Mouse (Mus musculus) spleen, postnatal 4 days (tissue): ENCODE results near the gene Dse.
A peak's percentile ranks its signal among the peaks of the same experiment; 100 is the strongest.
"Not testable (repeated sequence)": the region's sequence is repeated elsewhere in the genome, so short reads cannot be mapped to it uniquely, and the experiment has no call there.

Source experiments
- DNase-seq, 2 experiments: peaks; one replicate each; pipeline ENCODE4 v3.0.0; 2022; ENCODE audit warnings: low spot score in 2 of 2

Gene Dse

DNA sequence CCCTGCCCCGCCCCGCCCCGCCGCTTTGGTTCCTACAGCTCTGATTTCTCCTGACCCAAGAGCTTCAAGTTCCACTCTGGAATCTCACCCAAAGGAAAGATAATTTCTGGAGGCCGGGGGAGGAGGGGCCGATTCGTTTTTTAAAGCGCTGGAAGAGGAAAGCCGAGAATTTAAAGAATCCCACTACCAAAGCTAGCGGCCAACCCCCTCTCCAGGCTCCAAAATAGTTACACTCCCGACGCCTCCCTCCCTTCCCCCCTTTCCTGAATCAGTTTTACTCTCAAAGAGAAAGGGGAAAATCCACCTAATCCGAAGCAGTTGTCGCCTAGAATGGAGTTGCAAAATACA, at the start of gene Dse:
Dse (minus strand) TSS at position 213 of the 348 bp plus-strand sequence.
- no peak for DNase-seq

DNA sequence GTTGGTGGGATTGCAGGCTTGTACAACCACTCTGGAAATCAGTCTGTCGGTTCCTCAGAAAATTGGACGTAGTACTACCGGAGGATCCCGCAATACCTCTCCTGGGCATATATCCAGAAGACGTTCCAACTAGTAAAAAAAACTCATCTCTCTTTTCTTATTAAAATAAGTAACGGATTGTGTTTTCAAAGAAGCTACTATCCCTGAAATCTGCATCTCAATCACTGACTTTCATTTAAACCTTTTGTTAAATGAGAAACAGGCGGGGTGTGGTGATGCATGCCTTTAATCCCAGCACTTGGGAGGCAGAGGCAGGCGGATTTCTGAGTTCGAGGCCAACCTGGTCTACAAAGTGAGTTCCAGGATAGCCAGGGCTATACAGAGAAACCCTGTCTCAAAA, 45.3 kb upstream of the Dse start:
- not testable (repeated sequence) for DNase-seq

DNA sequence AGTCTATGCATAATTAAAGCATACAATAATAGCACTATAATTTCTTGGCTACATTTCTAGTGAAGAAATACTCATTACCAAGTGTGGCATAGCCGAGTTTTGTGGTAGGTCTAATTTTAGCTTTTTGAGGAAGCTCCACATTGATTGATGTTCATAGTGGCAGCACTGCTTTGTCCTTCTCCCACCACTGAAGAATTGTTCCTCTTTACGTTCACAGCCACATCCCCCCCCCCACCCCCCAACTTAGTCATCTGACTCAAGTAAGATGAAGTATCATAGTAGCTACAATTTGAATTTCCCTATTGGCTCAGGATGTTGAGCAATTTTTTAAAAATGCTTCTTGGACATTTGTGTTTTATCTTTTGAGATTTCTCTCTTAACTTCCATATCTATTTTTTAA, 42.1 kb upstream of the Dse start:
- DNase-seq = no peak

DNA sequence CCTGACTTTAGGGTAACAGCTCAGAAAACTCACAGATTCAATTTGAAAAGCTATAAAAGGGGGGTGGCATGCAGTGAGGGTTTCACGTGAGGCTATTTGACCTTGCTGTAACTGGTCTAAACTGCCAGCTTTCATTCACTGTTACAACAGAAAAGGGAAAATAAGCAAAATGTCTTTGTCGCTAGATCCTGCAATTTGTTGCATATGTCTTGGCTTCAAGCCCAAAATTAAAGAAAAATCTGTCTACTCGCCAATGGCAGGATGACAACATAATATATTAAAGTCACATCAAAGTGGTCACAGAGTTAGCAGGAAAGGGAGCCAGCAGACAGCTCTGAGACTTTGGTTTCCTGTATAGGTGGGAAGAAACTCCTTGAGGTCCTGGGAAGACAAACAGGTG, 40.2 kb upstream of the Dse start:
- no peak for DNase-seq

DNA sequence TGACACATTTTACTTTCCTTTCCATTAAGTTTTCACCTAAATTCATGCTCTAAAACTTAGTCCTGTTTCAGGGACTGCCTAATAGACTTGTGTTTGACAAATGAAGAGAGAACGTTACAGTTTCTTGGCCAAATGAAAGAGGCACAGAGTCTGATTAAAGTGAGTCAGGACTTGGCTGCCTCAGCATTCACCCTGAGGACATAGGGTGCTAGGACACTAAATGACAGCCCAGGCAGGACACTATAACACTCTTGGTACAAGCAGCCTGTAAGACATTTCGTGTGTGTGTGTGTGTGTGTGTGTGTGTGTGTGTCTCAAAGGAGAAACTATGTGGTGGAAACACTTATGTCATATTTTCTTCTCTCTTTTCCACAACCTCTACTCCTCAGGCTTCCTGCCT, 38.6 kb upstream of the Dse start:
- no peak for DNase-seq

DNA sequence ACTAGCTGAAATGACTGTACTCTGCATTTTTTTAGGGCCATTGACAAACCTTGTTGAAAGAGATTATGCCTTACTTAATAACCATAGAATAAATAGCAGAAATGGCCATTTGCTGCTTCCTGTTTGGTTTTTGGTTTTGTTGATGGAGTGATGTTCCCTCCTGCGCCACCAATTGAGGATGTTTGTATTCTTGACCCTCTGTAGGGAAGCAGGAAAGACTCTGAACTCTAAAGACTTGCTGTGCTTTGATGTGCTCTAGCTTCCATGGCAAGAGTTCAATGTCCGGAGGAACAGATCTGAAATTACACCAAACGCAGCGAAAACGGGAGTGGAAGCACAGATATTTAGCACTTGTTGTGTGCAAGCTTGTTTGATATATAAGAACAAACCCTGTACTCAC, 37.2 kb upstream of the Dse start:
- no peak for DNase-seq

DNA sequence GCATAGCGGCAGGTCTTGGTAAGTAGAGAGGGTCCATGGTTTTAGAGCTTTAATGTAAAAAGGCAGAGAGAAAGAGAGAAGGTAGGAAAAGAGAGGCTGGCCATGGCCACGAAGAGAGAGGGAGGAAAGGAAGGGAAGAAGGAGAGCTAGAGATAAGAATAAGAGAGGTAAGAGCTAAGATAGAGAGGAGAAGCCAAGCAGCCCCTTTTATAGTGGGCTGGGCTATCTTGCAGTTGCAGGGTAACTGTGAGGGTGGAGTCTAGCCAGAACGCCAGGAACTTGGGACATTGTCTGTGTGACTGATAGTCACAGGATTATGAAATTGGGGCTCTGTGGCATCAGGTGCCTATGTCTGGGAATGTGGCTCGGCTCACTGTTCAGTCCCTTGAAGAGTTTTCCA, 31.0 kb upstream of the Dse start:
- no peak for DNase-seq

DNA sequence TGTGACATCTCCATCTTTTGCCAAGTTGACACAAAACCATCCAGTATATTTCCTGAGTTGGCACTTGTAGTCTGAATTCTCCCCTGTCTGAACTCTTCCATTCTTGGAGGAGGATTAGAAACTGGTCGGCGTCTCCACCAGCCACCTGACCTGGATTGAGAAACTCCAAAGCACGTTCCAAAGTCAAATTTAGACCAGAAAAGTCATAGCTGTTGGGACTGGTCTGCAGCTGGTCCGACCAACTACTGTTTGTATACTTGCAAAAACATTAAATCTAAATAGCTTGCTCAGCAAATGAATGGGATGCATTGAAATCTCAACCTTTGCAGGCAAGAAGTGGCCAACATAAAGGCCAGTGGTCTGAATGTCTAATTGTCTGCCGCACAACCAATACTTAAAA, 29.1 kb upstream of the Dse start:
- no peak for DNase-seq

DNA sequence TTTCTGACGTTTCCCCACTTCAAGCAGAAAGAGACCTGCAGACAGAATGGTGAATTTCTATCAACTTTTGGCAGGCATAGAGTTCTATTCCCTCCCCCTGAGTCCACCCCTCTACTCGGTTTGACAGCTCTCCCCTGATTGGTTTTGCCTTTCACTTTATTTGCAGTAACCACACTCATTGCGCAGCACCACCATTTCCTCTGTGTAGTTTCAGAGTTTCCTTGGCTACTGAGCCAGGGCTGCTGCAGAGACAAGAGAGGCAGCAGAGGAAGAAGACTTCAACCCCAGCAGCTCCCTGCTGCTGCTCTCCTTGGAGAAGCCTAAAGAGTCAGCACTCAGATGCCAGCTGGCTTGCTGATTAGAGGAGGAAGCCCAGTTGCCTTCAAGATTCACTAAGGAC, 27.9 kb upstream of the Dse start:
- DNase-seq = no peak

DNA sequence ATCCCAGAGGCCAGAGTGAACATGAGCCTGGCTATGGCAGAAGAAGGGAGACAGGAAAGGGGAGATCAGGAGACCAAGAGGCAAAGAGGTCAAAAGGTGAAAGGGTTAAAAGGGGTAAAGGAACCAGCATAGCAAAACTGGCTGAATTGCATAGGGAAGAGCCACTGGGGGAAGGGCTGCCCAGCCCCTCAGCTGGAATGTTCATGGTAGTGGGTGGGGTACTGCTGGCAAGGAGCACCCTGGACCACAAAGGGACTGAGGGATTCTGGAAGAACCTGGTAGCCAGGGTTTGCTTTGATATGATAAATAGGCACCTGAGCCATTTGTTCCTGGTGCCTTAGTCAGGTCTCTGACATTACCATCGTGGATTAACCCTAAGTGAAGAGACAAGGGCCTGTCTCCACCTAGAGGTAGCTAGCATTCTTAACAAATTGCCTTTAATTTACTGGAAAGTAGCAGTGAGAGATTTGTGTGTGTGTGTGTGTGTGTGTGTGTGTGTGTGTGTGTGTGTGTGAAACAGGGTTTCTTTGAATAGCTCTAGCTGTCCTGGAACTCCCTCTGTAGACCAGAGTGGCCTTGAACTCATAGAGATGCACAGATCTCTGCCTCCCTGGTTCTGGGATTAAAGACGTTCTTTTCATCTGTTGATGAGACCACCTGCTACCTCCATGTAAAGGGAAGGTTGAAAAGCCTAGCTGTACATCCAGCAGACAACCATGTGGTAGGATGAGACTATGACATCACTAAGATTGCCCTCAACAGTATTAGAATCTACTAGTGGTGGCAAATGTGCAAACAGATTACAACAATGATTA, 26.6 kb upstream of the Dse start:
- DNase-seq = no peak

DNA sequence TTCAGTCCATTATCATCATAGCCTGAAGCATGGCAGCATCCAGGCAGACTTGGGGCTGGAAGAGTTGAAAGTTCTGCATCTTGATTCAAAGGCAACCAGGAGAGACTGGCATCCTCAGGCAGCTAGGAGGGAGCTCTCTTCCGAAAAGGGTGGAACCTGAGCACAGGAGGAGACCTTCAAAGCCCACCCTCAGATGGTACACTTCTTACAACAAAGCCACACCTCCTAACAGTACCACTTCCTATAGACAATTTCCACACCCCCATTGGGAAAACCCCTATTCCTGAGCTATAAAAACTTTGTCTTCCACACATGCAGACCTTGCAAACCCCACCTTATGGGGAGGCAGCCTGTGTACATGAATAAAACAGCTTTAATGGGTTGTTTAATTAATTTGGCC, 25.9 kb upstream of the Dse start:
- DNase-seq = no peak

DNA sequence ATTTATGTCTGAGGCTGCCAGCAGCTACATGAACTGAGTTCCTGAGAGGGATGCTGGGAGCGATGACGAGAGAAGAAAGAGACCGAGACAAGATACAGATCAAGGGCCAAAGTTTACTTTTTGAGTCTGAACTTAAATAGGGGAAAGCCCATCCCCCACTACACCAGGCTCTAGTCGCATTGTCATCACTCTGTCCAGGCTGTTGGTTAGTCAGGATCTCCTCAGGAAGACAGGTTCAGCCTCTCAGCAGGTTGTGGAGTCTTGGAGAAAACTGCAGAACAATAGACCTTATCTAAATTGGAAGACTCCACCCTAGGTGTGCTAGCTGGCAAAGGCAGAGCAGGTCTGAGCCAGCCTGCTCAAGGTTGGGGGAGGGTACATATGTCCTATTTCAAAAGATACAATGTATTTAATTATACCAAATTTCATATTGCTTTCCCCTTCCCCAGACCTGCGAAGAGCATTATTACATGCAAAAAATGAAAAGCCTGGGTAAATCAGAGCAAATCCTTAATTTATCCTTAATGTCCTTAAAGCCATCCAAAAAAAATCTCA, 22.7 kb upstream of the Dse start:
- no peak for DNase-seq

DNA sequence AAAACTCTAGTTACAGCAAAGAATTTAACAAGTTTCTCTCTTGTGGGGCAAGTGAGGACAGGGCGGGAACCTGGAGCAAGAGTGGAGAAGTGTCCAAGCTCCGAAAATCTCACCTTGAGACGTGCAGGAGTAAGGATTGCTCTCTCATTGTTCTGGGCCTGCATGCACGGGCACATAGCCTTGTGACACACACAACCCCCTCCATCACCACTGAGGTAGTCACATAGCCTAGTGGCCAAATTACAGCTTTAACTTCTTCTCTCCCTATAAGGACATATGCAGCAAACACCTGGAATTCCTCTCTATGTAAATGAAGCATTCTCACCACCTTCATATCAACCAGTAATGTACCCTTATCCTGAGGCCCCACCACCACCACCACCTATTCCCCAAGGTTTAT, 22.0 kb upstream of the Dse start:
- no peak for DNase-seq

DNA sequence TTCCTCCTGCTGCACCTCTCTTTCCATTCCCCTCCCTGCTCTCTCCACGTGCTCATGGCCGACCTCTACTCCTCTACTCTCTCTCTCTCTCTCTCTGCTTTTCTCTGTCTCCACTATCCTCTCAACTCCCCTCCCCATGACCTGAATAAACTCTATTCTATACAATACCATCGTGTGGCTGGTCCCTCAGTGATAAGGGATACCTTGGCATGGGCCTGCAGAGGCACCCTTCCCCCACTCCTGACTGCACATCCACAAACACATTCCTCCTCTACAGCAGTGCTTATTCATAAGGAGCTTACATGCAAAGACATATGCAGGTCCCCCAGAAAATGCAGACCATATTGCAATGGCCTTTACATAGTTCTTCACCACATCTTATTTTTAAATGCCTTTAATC, 16.1 kb upstream of the Dse start:
- DNase-seq = no peak

DNA sequence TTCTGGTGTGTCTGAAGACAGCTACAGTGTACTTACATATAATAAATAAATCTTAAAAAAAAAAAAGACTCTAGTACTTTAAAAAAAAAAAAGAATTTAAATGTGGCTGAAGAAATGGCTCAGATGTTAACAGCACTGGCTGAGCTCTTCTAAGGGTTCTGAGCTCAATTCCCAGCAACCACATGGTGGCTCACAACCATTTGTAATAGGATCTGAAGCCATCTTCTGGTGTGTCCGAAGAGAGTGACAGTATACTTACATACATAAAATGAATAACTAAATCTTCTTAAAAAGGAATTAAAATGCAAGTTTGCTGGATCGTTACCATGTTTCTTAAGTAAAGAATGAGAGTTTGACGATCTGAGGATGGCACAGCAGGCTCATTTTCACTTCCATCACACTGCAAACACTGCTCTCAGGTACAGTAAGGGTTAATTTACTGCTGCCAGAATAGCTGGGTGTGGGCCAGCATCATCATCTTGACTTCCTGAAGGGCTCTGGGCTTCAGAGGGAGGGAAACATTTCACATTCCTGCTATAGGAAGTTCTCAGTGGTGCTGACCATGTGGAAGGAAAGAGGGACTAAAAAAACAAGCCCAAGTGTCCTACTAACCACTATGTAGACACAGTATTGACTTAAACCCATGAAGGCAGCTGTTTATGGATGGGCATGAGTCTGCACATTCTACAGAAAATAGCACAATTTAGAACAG, 14.6 kb upstream of the Dse start:
- DNase-seq = no peak

DNA sequence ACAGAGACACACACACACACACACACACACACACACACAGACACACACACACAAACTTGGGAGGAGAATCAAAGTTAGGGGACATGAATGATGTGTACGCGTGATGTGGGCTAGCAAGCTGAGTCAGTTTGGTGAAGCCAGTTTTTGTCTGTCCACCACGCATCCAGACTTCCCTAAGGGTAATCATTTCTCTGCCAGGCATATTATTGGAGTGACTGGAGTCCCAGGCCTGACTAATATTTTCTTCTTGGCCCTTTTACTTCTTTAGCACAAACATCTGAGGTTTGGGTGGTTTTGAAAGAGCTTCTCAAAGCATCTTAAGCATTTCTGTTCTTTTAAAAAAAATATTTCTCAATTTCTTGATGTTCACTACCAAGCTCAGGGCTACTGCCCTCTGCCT, 10.7 kb upstream of the Dse start:
- DNase-seq = no peak

DNA sequence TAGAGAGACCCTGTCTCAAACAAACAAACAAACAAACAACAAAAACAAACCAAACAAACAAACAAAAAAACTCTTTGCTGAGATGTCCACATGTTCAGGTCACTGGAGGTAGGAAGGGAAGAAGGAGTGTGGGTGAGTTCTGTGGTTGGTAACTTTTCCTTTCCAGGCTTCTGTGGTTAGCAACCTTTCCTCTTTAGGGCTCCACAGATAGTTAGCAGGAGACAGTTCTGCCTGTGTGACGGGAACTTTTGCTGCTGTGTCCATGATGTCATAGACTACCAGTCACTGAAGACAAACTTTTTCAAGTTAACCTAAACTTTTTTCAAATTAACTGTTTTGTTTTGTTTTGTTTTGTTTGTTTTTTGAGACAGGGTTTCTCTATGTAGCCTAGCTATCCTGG, 8.2 kb upstream of the Dse start:
- DNase-seq = no peak

DNA sequence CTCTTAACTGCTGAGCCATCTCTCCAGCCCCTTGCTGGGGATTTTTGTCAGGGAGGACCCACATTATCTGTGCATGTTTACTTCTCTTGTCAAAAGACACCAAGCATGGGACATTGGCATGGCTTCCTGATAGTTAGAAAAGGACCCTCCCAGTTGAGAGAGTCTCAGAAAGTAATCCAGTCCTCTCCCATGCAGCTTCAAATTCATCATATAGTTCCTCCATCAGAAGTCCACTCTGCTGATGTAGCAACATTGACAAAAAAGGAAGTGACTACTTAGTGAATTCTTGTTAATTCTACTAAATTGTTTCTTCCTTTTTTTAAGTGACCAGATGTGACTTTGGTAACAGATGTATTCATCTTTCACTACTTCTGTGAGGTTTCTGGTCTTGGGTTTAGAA, 2.4 kb upstream of the Dse start:
- no peak for DNase-seq

DNA sequence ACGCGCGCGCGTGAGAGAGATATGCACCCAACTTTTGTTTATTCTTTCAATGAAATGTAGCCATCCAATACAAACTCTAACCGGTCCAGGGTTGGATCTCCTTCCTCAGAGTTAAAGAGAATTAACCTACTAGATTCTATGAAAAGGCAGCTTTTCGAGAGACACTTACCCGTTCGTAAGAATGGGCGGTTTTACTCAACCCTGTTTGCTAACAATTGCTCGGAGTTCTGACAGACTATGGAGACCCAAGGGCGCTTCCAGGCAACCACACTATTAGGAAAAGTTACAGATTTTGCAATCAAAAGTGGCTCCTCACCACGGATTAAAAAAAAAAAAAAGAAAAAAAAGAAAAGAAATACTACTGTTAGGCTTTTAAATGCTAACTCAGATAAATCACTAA, 516 bp upstream of the Dse start:
- DNase-seq = peak in 1 of 2 experiments; percentile 37

DNA sequence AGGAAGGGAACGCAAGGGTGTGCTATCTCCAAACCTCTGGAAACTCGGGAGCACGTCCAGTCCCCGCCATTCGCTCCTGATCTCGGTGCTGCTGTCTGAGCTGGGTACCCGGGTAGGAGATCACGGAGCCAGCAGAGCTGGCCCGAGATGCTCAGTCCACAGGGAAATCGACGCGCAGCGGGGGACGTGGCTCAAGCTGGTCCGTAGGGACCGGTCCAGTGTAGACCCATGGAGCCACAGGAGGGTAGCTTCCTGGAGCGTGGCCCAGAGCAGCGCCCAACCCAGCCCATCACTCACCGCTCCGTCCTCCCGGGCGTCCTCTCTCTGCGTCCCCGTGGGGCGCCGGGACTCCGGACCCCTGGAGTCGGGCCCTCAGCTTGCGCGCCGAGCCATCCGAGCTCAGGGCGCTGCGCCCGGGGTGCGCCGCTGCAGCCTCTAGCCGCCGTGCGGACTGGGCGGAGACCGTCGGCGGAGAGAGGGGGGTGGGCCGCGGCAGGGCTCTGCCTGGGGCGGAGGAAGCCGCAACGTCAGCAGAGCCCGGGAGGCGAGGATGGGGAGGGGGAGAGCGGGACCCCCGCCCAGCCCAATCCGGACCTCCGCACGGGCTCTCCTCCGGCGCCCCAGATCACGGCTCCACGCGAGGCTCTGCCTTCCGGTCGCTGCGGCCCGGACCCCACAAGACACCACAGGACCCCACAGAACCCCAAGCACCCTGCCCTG, 572 bp downstream of the Dse start:
- peak; percentile 39 to 67 for DNase-seq

DNA sequence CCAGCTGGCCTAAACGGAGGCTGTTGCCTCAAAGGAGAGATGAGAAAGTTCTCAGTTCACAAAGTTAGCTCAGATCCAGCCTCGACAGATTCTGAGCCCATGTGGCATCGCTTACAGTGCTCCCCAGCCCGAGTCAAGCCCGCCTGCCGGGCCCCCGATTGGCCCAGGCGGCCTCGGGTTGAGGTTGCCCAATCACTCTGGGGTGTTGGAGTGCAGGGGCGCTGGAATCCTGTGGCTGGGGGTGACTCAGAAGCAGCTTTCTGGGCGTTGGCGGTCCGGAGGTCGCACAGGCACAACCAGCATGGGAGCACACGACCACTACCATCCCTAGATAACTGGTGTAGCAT, 1.1 kb downstream of the Dse start:
- peak; percentile 15 to 66 for DNase-seq

DNA sequence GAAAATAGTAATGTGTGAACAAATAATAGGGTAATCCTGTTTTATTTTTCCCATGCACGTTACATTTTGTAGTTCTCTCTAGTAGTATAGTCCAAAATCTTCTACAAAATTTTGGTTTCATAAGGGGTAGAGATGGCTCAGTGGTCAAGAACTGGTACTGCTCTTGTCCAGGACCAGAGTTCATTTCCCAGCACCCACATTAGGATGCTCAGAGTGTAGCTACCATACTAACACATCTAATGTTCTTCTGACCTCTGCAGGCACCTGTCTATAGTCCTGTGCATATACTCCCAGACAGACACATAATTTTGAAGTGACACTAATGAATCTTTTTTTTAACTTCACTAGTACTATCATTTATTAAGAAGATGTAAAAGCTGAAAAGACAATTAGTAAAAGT, 1.7 kb downstream of the Dse start:
- DNase-seq = no peak

DNA sequence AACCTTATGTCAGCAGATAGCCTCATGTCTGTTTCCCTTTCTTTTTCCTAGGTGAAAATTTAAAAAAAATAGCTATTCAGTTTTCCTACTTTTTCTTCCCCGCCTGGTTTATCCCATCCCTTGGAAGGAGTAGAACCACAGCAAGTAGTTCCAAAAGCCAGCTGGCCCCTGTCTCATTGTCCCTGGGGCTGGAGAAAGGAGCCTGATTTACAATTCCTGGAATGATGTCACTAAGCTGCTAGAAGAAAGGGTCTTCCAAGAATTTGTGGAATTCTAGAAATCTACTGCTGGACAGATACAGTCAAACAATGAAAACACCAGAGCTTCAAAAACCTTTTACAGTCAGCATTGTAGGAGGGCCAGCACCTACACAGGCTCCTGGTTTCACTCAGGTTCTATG, 6.8 kb downstream of the Dse start:
- no peak for DNase-seq
